Mouse (Mus musculus): ENCODE data around the gene Ctcf. TPM values are rescaled to one million over a fixed set of nuclear protein-coding genes. Genes with fewer than 3 reads are reported as not detected.
A peak's percentile ranks its signal among the peaks of the same experiment; 100 is the strongest.

Ctcf gene
- polyA plus RNA-seq, 2 experiments, result 48.1 to 97.8 TPM

DNA sequence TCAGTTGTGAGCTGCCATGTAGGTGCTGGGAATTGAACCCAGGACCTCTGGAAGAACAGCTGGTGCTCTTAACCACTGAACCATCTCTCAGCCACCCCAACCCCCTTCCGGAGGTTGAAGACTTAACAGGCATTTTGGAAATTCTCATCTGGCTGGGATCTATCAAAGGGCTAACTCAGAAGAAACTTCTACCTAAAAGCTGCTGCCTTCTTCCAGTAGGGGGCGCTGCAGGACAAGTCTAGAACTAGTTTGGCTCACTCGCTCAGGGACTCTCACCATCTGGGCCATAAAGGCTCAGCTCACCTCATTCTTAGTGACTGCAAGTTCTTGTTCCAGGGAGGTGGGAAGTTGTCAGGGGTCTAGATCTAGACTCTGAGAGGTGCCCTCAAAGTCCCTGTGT is 77.8 kb downstream of the Ctcf start:
- no peaks in the 10 kb centered on the region for H3K9me3 ChIP-seq (ENCODE audit: control insufficient read depth, low read length)
- ATAC-seq (ENCODE audit: low FRiP score, low read depth) (peak; percentile 73), DNase-seq (ENCODE audit: low spot score) (peak; percentile 94)
- no peak overlapping the region for H3K9ac ChIP-seq (ENCODE audit: low read depth, low read length, severe bottlenecking)
- 8% methylated on average over 3 of the region's 3 CpGs for WGBS
- peaks cover 12% of the 10 kb centered on the region for H3K36me3 ChIP-seq (ENCODE audit: control insufficient read depth, insufficient read depth, low read length)
- no peak overlapping the region for H3K4me2 ChIP-seq (replicated peaks; ENCODE audit: low read depth, low read length, severe bottlenecking)
- no peaks in the 10 kb centered on the region for H3K4me1 ChIP-seq (ENCODE audit: control insufficient read depth, insufficient read depth, low read length)
- H3K27me3 ChIP-seq (ENCODE audit: control insufficient read depth, insufficient read depth, low read length), result no peaks in the 10 kb centered on the region
- H3K27ac ChIP-seq (replicated peaks; ENCODE audit: low read depth, low read length), result peak overlapping the region; percentile 15; the same call in 1 of the 2 replicates
- no peak for TF ChIP-seq POLR2A (IDR thresholded peaks at IDR 0.05; ENCODE audit: borderline replicate concordance, extremely low read depth, insufficient read depth, insufficient read length)
- no peak overlapping the region for H3K4me3 ChIP-seq (replicated peaks; ENCODE audit: low read length)

DNA sequence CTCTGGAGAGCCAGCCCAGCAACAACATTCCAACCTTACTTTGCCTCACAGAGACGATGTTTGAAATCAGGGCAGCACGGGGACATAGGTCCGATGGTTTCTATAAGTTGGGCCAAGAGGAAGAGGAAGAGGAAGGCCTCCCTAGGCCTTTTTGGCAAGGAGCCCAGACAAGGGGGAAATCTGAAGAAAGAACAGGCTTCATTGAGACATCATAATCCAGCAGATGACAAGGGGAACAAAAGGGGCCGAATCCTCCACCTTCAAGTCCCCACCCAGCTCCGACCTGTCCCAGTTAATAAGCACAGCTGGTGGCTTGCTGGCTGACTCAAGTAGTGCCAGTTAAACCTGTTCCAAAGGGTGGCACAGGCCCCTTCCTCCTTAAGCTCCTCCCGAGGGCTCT is 78.7 kb downstream of the Ctcf start:
- no peaks in the 10 kb centered on the region for H3K9me3 ChIP-seq (ENCODE audit: control insufficient read depth, low read length)
- no peaks in the 10 kb centered on the region for H3K27me3 ChIP-seq (ENCODE audit: control insufficient read depth, insufficient read depth, low read length)
- H3K27ac ChIP-seq (replicated peaks; ENCODE audit: low read depth, low read length), result no peak overlapping the region
- no peak overlapping the region for H3K4me2 ChIP-seq (replicated peaks; ENCODE audit: low read depth, low read length, severe bottlenecking)
- H3K4me3 ChIP-seq (replicated peaks; ENCODE audit: low read length), result no peak overlapping the region
- DNase-seq (ENCODE audit: low spot score), result no peak
- no peak for TF ChIP-seq POLR2A (IDR thresholded peaks at IDR 0.05; ENCODE audit: borderline replicate concordance, extremely low read depth, insufficient read depth, insufficient read length)
- WGBS, result 67% methylated on average over 6 of the region's 6 CpGs
- no peak overlapping the region for H3K9ac ChIP-seq (ENCODE audit: low read depth, low read length, severe bottlenecking)
- H3K36me3 ChIP-seq (ENCODE audit: control insufficient read depth, insufficient read depth, low read length), result peaks cover 17% of the 10 kb centered on the region
- ATAC-seq (ENCODE audit: low FRiP score, low read depth), result no peak
- no peaks in the 10 kb centered on the region for H3K4me1 ChIP-seq (ENCODE audit: control insufficient read depth, insufficient read depth, low read length)

- Histone ChIP-seq H3K9me3 (ENCODE audit: control insufficient read depth, low read length) (no peaks in the 10 kb centered on the region), H3K9ac (ENCODE audit: low read depth, low read length, severe bottlenecking) (no peak overlapping the region), H3K4me2 (replicated peaks; ENCODE audit: low read depth, low read length, severe bottlenecking) (no peak overlapping the region), H3K27ac (replicated peaks; ENCODE audit: low read depth, low read length) (no peak overlapping the region), H3K27me3 (ENCODE audit: control insufficient read depth, insufficient read depth, low read length) (no peaks in the 10 kb centered on the region), H3K4me3 (replicated peaks; ENCODE audit: low read length) (no peak overlapping the region), H3K4me1 (ENCODE audit: control insufficient read depth, insufficient read depth, low read length) (no peaks in the 10 kb centered on the region), H3K36me3 (ENCODE audit: control insufficient read depth, insufficient read depth, low read length) (peaks cover 22% of the 10 kb centered on the region)
- ATAC-seq (ENCODE audit: low FRiP score, low read depth), result no peak
- DNase-seq (ENCODE audit: low spot score), result no peak
- WGBS, result 93% methylated on average over 15 of the region's 15 CpGs
- no peak for TF ChIP-seq POLR2A (IDR thresholded peaks at IDR 0.05; ENCODE audit: borderline replicate concordance, extremely low read depth, insufficient read depth, insufficient read length)
Observed at GRCm38 (mm10) chr8:105716302-105716945, 80.1 kb downstream of the Ctcf start.

DNA sequence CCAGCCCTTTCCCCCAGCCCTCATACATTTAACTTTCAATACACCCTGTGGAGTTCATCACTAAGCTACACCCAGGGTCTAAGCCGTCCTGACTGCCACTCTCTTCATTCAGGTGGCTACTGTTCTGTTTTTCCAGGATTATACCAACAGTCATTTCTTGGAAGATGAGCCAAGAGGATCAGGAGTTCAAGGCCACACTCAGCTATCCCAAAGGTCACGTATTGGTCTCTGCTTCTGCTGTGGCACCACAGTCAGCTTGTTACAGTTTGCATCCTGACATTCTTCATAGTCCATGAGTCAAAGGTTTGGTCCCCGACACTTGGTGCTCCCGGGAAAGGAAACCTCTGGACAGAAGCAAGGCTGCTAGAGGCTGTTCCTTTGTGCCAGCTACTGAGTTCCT is 83.3 kb downstream of the Ctcf start:
- Histone ChIP-seq H3K4me2 (replicated peaks; ENCODE audit: low read depth, low read length, severe bottlenecking) (no peak overlapping the region), H3K27ac (replicated peaks; ENCODE audit: low read depth, low read length) (no peak overlapping the region), H3K27me3 (ENCODE audit: control insufficient read depth, insufficient read depth, low read length) (no peaks in the 10 kb centered on the region), H3K4me1 (ENCODE audit: control insufficient read depth, insufficient read depth, low read length) (no peaks in the 10 kb centered on the region), H3K9ac (ENCODE audit: low read depth, low read length, severe bottlenecking) (no peak overlapping the region), H3K9me3 (ENCODE audit: control insufficient read depth, low read length) (no peaks in the 10 kb centered on the region), H3K36me3 (ENCODE audit: control insufficient read depth, insufficient read depth, low read length) (peaks cover 34% of the 10 kb centered on the region), H3K4me3 (replicated peaks; ENCODE audit: low read length) (no peak overlapping the region)
- no peak for TF ChIP-seq POLR2A (IDR thresholded peaks at IDR 0.05; ENCODE audit: borderline replicate concordance, extremely low read depth, insufficient read depth, insufficient read length)
- 90% methylated on average over 4 of the region's 4 CpGs for WGBS
- DNase-seq (ENCODE audit: low spot score), result no peak
- no peak for ATAC-seq (ENCODE audit: low FRiP score, low read depth)

- Histone ChIP-seq H3K4me2 (replicated peaks; ENCODE audit: low read depth, low read length, severe bottlenecking) (no peak overlapping the region), H3K9me3 (ENCODE audit: control insufficient read depth, low read length) (no peaks in the 10 kb centered on the region), H3K27me3 (ENCODE audit: control insufficient read depth, insufficient read depth, low read length) (no peaks in the 10 kb centered on the region), H3K4me1 (ENCODE audit: control insufficient read depth, insufficient read depth, low read length) (no peaks in the 10 kb centered on the region), H3K27ac (replicated peaks; ENCODE audit: low read depth, low read length) (no peak overlapping the region), H3K36me3 (ENCODE audit: control insufficient read depth, insufficient read depth, low read length) (peaks cover 39% of the 10 kb centered on the region), H3K9ac (ENCODE audit: low read depth, low read length, severe bottlenecking) (no peak overlapping the region), H3K4me3 (replicated peaks; ENCODE audit: low read length) (no peak overlapping the region)
- no peak for DNase-seq (ENCODE audit: low spot score)
- ATAC-seq (ENCODE audit: low FRiP score, low read depth), result no peak
- WGBS, result 97% methylated on average over 9 of the region's 9 CpGs
- no peak for TF ChIP-seq POLR2A (IDR thresholded peaks at IDR 0.05; ENCODE audit: borderline replicate concordance, extremely low read depth, insufficient read depth, insufficient read length)
Observed at GRCm38 (mm10) chr8:105722861-105723260, 86.5 kb downstream of the Ctcf start.
